Mouse (Mus musculus): ENCODE measurements around the gene Fam240a. TPM values are rescaled to one million over a fixed set of nuclear protein-coding genes. Genes with fewer than 3 reads are reported as not detected.

Fam240a gene
- polyA plus RNA-seq, 1 experiment from 2014 or later = not detected

DNA sequence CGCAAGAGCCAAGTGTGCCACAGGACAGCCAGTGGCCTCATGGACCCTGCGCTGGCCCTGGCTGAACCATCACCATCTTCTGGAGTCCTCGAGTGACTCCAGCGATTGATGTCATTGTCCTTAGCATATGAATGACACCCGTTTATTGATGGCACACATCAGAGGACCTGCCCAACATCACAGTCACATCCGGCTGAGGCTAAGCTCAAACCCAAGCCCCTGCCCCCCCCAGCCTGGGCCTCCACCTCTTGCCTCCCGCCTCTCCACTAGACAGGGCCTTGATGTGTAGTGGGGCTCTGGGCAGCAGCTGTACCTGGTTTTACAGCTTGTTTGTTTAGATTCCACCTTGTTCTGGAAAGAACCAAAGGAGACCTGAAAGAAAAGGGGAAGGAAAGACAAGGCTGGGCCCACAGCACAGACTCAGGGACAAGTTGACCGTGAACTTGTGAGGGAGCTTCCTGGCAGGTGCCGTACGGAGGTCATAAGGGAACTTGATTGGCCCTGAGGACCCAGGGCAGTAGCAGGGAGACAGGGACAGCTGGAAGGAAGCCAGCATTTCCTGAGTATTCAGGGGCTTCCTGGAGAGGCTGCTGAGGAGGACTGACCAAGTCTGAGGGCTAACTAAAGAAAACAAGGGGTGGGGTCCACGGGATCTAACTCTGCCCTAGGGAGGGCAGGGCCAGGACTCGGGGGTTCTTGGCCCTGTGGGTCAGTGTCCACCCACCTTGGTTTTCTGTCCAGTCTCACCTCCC lies 25.4 kb downstream of the Fam240a start:
- Histone ChIP-seq H3K4me1 (ENCODE audit: control insufficient read depth in 2 of 2, insufficient read depth in 2 of 2, low read length in 2 of 2) (peaks cover 3 to 4% of the 10 kb centered on the region in 2 experiments; a peak in 3 of 4 replicates), H3K4me2 (ENCODE audit: low read length) (no peak overlapping the region), H3K9ac (ENCODE audit: low read length) (no peak overlapping the region), H3K27me3 (ENCODE audit: control insufficient read depth, insufficient read depth, low read length) (peaks cover 7% of the 10 kb centered on the region; the same call in 1 of the 2 replicates), H3K27ac (replicated peaks in 1 of 2; ENCODE audit: control insufficient read depth in 1 of 2, insufficient read depth in 1 of 2, low read depth in 2 of 2, low read length in 2 of 2) (no peak overlapping the region), H3K4me3 (ENCODE audit: control insufficient read depth in 1 of 2, insufficient read depth in 1 of 2, low read depth in 1 of 2, low read length in 2 of 2) (no peak overlapping the region), H3K36me3 (ENCODE audit: control insufficient read depth, insufficient read depth, low read length) (no peaks in the 10 kb centered on the region), H3K9me3 (ENCODE audit: control insufficient read depth, low read length) (no peaks in the 10 kb centered on the region)
- ATAC-seq (ENCODE audit: insufficient number of reproducible peaks, insufficient read depth, low FRiP score, low read depth) = no peak
- 70% methylated on average over 12 of the region's 12 CpGs for WGBS

DNA sequence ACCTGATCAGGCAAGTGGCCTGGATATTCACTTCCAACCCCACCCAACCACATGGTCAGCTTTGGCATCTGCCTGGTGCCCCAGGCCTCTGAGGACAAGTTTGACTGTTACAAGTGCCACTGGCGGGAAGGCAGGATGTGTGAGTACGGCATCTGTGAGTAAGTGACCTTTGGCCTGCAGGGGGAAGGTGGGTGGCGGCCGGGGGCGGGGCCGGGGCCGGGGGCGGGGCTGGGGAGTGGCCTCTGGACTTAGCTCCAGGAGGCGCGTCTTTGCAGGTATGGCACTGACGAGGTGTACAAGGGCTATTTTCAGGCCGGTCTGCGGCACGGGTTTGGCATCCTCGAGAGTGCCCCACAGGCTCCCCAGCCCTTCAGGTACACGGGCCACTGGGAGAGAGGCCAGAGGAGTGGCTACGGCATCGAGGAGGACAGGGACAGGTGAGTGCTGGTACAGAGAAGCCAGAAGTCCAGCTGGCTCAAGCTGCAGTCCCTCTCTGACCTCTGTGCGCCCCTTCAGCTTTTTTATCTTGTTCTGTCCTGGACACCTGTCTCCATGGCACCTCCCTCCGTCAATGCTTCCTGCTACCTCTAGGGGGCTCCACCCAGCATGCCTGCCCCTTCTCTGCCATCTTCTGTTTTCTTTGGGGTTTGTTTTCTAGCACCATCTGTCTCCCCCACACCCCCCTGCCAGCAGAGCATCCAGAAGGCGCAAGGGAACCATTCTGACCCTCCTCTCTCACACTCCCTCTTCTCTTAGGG lies 26.5 kb downstream of the Fam240a start:
- peaks cover 7% of the 10 kb centered on the region; the same call in 1 of the 2 replicates for H3K27me3 ChIP-seq (ENCODE audit: control insufficient read depth, insufficient read depth, low read length)
- WGBS = 13% methylated on average over 20 of the region's 21 CpGs
- H3K27ac ChIP-seq (replicated peaks in 1 of 2; ENCODE audit: control insufficient read depth in 1 of 2, insufficient read depth in 1 of 2, low read depth in 2 of 2, low read length in 2 of 2) = no peak overlapping the region
- H3K4me1 ChIP-seq (ENCODE audit: control insufficient read depth in 2 of 2, insufficient read depth in 2 of 2, low read length in 2 of 2) = peaks cover 0 to 4% of the 10 kb centered on the region in 2 experiments; a peak in 2 of 4 replicates
- no peak overlapping the region for H3K4me2 ChIP-seq (ENCODE audit: low read length)
- no peak for ATAC-seq (ENCODE audit: insufficient number of reproducible peaks, insufficient read depth, low FRiP score, low read depth)
- H3K9me3 ChIP-seq (ENCODE audit: control insufficient read depth, low read length) = no peaks in the 10 kb centered on the region
- no peak overlapping the region for H3K9ac ChIP-seq (ENCODE audit: low read length)
- H3K36me3 ChIP-seq (ENCODE audit: control insufficient read depth, insufficient read depth, low read length) = no peaks in the 10 kb centered on the region
- no peak overlapping the region for H3K4me3 ChIP-seq (ENCODE audit: control insufficient read depth in 1 of 2, insufficient read depth in 1 of 2, low read depth in 1 of 2, low read length in 2 of 2)

DNA sequence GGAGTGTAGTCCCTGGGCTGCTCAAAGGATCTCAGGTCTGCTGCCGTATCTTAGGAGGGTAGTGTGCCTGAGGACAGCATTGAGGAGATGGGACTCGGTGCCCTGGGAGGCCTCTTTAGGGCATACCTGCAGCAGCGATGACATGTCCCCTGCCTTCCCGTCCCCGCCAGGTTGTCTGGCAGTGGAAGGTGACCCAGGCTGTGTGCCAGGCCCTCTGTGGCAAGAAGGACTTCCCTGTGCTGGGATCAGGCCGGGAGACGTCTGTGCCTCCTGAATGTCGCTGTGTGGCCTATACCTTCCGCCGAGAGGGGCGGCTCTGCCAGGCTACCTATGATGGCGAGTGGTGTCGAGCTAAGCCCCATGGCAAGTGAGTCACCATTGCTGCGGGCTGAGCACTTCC lies 27.7 kb downstream of the Fam240a start:
- no peaks in the 10 kb centered on the region for H3K36me3 ChIP-seq (ENCODE audit: control insufficient read depth, insufficient read depth, low read length)
- H3K9me3 ChIP-seq (ENCODE audit: control insufficient read depth, low read length) = no peaks in the 10 kb centered on the region
- ATAC-seq (ENCODE audit: insufficient number of reproducible peaks, insufficient read depth, low FRiP score, low read depth) = no peak
- no peak overlapping the region for H3K4me2 ChIP-seq (ENCODE audit: low read length)
- no peak overlapping the region for H3K27ac ChIP-seq (replicated peaks in 1 of 2; ENCODE audit: control insufficient read depth in 1 of 2, insufficient read depth in 1 of 2, low read depth in 2 of 2, low read length in 2 of 2)
- 84% methylated on average over 14 of the region's 14 CpGs for WGBS
- peaks cover 0 to 4% of the 10 kb centered on the region in 2 experiments; a peak in 2 of 4 replicates for H3K4me1 ChIP-seq (ENCODE audit: control insufficient read depth in 2 of 2, insufficient read depth in 2 of 2, low read length in 2 of 2)
- H3K9ac ChIP-seq (ENCODE audit: low read length) = no peak overlapping the region
- no peak overlapping the region for H3K4me3 ChIP-seq (ENCODE audit: control insufficient read depth in 1 of 2, insufficient read depth in 1 of 2, low read depth in 1 of 2, low read length in 2 of 2)
- H3K27me3 ChIP-seq (ENCODE audit: control insufficient read depth, insufficient read depth, low read length) = no peaks in the 10 kb centered on the region

DNA sequence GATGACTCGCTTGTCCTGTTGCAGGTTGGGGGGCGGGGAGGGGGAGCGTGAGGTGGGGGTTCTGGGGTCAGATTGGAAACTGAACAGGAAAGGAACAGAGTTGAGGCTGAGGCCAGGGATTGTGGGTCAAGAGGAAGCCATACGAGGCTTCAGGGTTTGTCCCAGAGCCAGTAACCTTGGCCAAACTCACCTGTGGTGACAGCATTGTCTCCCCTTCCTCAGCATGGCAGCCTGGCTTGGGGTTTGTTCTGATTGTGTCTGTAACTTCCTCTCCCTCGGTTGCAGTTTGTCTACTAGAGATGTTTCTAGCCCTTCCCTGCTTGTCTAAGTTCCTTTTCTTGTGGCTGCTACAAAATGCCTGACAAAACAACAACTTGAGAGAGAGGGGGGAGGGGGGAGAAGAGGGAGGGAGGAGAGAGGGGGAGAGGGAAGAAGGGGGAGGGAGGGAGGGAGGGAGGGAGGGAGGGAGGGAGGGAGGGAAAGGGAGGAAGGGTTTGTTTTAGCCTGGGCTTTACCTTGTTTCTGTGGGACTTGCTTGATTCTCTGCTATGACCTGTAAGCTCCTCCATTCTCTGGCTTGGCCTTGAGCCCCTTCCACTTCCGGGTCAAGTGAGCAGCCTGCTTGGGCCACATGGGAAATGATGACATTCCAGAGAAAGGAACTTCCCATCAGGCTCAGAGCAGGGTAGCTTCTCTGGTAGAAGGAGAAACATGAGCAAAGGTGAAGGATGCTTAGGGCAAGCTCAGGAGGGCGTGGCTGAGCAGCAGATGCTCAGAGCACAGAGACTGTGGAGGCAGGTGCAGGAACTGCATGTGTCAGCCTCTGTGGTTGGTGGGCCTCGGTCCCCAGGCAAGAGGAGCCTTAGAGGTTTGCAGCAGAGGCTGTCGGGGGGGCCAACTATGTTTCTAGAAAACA lies 29.0 kb downstream of the Fam240a start:
- 61% methylated on average over 9 of the region's 9 CpGs for WGBS
- H3K27ac ChIP-seq (replicated peaks in 1 of 2; ENCODE audit: control insufficient read depth in 1 of 2, insufficient read depth in 1 of 2, low read depth in 2 of 2, low read length in 2 of 2) = no peak overlapping the region
- no peaks in the 10 kb centered on the region for H3K9me3 ChIP-seq (ENCODE audit: control insufficient read depth, low read length)
- no peak overlapping the region for H3K4me3 ChIP-seq (ENCODE audit: control insufficient read depth in 1 of 2, insufficient read depth in 1 of 2, low read depth in 1 of 2, low read length in 2 of 2)
- H3K4me2 ChIP-seq (ENCODE audit: low read length) = no peak overlapping the region
- no peaks in the 10 kb centered on the region for H3K27me3 ChIP-seq (ENCODE audit: control insufficient read depth, insufficient read depth, low read length)
- H3K36me3 ChIP-seq (ENCODE audit: control insufficient read depth, insufficient read depth, low read length) = no peaks in the 10 kb centered on the region
- H3K9ac ChIP-seq (ENCODE audit: low read length) = no peak overlapping the region
- ATAC-seq (ENCODE audit: insufficient number of reproducible peaks, insufficient read depth, low FRiP score, low read depth) = no peak
- peaks cover 0 to 4% of the 10 kb centered on the region in 2 experiments; a peak in 2 of 4 replicates for H3K4me1 ChIP-seq (ENCODE audit: control insufficient read depth in 2 of 2, insufficient read depth in 2 of 2, low read length in 2 of 2)

DNA sequence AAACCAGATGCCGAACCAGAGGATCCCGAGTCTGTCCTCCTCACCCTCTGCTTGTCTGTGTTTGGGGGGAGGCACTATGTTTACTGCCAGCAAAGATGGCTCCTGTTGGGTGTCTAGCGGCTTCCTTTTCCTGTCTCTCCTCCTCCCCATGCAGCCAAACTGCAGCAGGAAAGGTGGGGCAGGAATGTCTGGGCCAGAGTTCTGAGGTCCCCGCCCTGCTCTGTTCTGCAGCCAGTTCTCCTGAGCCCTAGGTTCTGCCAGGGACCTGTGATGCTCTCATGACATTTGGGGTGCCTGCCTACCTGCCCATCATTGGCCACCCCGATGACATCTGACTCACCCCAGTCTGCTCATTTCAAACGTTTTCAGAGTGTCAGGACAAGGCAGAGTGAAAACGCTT lies 34.7 kb downstream of the Fam240a start:
- H3K4me3 ChIP-seq (ENCODE audit: control insufficient read depth in 1 of 2, insufficient read depth in 1 of 2, low read depth in 1 of 2, low read length in 2 of 2) = no peak overlapping the region
- no peak overlapping the region for H3K27ac ChIP-seq (replicated peaks in 1 of 2; ENCODE audit: control insufficient read depth in 1 of 2, insufficient read depth in 1 of 2, low read depth in 2 of 2, low read length in 2 of 2)
- ATAC-seq (ENCODE audit: insufficient number of reproducible peaks, insufficient read depth, low FRiP score, low read depth) = no peak
- no peak overlapping the region for H3K9ac ChIP-seq (ENCODE audit: low read length)
- WGBS = 69% methylated on average over 7 of the region's 7 CpGs
- H3K36me3 ChIP-seq (ENCODE audit: control insufficient read depth, insufficient read depth, low read length) = no peaks in the 10 kb centered on the region
- no peaks in the 10 kb centered on the region for H3K9me3 ChIP-seq (ENCODE audit: control insufficient read depth, low read length)
- peaks cover 20 to 28% of the 10 kb centered on the region in 2 experiments for H3K4me1 ChIP-seq (ENCODE audit: control insufficient read depth in 2 of 2, insufficient read depth in 2 of 2, low read length in 2 of 2)
- peaks cover 8% of the 10 kb centered on the region for H3K27me3 ChIP-seq (ENCODE audit: control insufficient read depth, insufficient read depth, low read length)
- H3K4me2 ChIP-seq (ENCODE audit: low read length) = no peak overlapping the region

DNA sequence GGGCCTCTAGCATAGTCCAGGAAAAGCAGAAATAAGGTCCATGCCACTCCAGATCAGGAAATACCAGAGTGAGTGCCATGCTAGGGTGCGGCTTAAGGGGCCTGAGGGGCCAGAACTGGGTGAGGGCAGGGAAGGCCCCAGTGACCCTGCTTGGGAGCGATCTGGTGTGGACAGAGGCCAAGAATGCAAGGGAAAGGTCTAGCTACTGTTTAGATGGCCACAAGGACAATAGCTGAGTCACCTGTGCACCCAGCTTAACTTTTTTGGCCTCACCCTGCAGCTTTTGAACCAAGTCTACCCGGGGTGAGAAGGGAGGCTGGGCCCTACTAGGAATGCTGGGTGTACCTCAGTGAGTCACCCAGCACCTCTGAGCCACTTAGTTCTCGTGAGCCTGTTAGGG lies 35.9 kb downstream of the Fam240a start:
- no peaks in the 10 kb centered on the region for H3K36me3 ChIP-seq (ENCODE audit: control insufficient read depth, insufficient read depth, low read length)
- ATAC-seq (ENCODE audit: insufficient number of reproducible peaks, insufficient read depth, low FRiP score, low read depth) = no peak
- peak overlapping the region; percentile 95 for H3K4me2 ChIP-seq (ENCODE audit: low read length)
- H3K9me3 ChIP-seq (ENCODE audit: control insufficient read depth, low read length) = no peaks in the 10 kb centered on the region
- H3K9ac ChIP-seq (ENCODE audit: low read length) = peak overlapping the region; percentile 71; the same call in 1 of the 2 replicates
- peak overlapping the region in 1 of 2 experiments; percentile 67; a peak in 2 of 4 replicates for H3K4me3 ChIP-seq (ENCODE audit: control insufficient read depth in 1 of 2, insufficient read depth in 1 of 2, low read depth in 1 of 2, low read length in 2 of 2)
- H3K27ac ChIP-seq (replicated peaks in 1 of 2; ENCODE audit: control insufficient read depth in 1 of 2, insufficient read depth in 1 of 2, low read depth in 2 of 2, low read length in 2 of 2) = no peak overlapping the region
- peaks cover 8% of the 10 kb centered on the region for H3K27me3 ChIP-seq (ENCODE audit: control insufficient read depth, insufficient read depth, low read length)
- 67% methylated on average over 4 of the region's 4 CpGs for WGBS
- peaks cover 20 to 28% of the 10 kb centered on the region in 2 experiments for H3K4me1 ChIP-seq (ENCODE audit: control insufficient read depth in 2 of 2, insufficient read depth in 2 of 2, low read length in 2 of 2)

DNA sequence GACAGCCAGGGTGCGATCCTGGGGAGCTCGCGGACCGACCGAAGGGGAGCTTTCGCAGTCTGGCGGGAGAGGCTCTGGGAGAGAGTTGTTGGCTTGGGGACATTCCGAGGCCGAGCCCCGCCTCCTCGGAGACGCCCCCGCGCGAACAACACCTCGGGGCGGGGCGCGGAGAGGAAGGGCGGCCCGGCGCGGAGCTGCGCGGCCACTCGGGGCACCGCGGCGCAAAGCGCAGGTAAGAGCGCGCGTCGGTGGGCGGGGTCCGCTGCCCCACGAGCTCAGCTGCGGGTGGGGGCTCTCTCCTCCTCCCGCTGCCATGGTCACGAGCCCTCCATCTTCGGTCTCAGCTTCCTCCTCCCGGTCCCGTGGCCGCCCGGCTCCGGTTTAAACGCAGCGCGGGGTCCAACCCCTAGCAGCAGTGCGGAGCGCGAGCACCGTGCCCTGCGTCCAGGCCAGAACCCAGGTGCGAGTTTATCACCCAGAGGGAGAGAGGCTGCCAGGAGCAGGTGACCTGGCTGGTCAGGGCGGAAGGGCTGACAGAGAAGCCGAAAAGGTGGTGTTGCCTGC lies 36.6 kb downstream of the Fam240a start, which contains the start of gene Tmie:
Gene Tmie, minus strand, starts transcription at position 116 of the 564 bp plus-strand sequence.
- Histone ChIP-seq H3K4me3 (ENCODE audit: control insufficient read depth in 1 of 2, insufficient read depth in 1 of 2, low read depth in 1 of 2, low read length in 2 of 2) (peak within 1 kb of the TSS; percentile 53 to 67), H3K9me3 (ENCODE audit: control insufficient read depth, low read length) (no peaks in the 10 kb centered on the region), H3K4me1 (ENCODE audit: control insufficient read depth in 2 of 2, insufficient read depth in 2 of 2, low read length in 2 of 2) (peaks cover 20 to 28% of the 10 kb centered on the region in 2 experiments), H3K27me3 (ENCODE audit: control insufficient read depth, insufficient read depth, low read length) (peaks cover 8% of the 10 kb centered on the region), H3K27ac (replicated peaks in 1 of 2; ENCODE audit: control insufficient read depth in 1 of 2, insufficient read depth in 1 of 2, low read depth in 2 of 2, low read length in 2 of 2) (peak within 1 kb of the TSS in 1 of 2 experiments; percentile 7; a peak in 1 of 4 replicates), H3K36me3 (ENCODE audit: control insufficient read depth, insufficient read depth, low read length) (no peaks in the 10 kb centered on the region), H3K4me2 (ENCODE audit: low read length) (peak within 1 kb of the TSS; percentile 95), H3K9ac (ENCODE audit: low read length) (peak within 1 kb of the TSS; percentile 71)
- WGBS = under 1% methylated on average over 49 of the region's 57 CpGs
- peak; percentile 33; the same call in 1 of the 2 replicates for ATAC-seq (ENCODE audit: insufficient number of reproducible peaks, insufficient read depth, low FRiP score, low read depth)
